Mouse (Mus musculus) bone marrow, adult 2 months (tissue): ENCODE results near the gene Lmtk2.

Source experiments
- CTCF ChIP-seq: fragments of 200-500 bp; IDR thresholded peaks from 2 replicates; pipeline ENCODE4 v1.5.1; 2011; ENCODE audit warnings: low read length, control low read depth; ENCODE audit not compliant: control insufficient read depth, insufficient read depth
- POLR2A ChIP-seq: fragments of 200-500 bp; IDR thresholded peaks from 2 replicates; pipeline ENCODE4 v1.6.1; 2011; ENCODE audit warnings: low read depth, mild to moderate bottlenecking, control low read depth, low read length, borderline replicate concordance; ENCODE audit not compliant: control insufficient read depth

DNA sequence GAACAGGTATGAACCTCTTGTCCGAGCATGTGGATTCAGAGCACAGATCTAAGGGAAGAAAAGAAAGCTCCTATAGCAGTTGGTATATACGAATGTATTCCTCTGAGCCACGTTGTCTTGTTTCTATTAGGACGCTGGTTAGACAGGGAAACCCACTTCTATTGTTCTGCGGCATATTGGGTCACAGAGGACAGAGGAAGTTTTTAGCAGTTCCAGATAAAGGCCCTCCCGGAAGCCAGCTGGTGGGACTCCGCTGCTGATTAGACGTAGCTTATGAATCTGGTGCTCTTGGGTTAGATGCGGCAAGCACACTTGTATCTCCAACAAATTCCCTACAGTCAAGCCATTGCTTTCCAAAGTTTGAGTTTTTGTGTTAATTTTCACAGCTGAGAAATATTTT is 4.8 kb downstream of the Lmtk2 start:
- TF ChIP-seq CTCF, result no peak
- TF ChIP-seq POLR2A, result no peak
